Mouse (Mus musculus): ENCODE measurements around the gene Zscan12. TPM values are rescaled to one million over a fixed set of nuclear protein-coding genes. Genes with fewer than 3 reads are reported as not detected.

The Zscan12 gene
- polyA plus RNA-seq, 1 experiment from 2014 or later = 8.1 TPM

- Histone ChIP-seq H3K27me3 (ENCODE audit: control insufficient read depth, insufficient read depth, low read length) (no peaks in the 10 kb centered on the region; the same call in 1 of the 2 replicates), H3K36me3 (ENCODE audit: control insufficient read depth, insufficient read depth, low read length) (no peaks in the 10 kb centered on the region), H3K27ac (replicated peaks in 1 of 2; ENCODE audit: control insufficient read depth in 1 of 2, insufficient read depth in 1 of 2, low read depth in 2 of 2, low read length in 2 of 2) (no peak overlapping the region), H3K4me3 (ENCODE audit: control insufficient read depth in 1 of 2, insufficient read depth in 1 of 2, low read depth in 1 of 2, low read length in 2 of 2) (peak overlapping the region in 1 of 2 experiments; percentile 47; a peak in 2 of 4 replicates), H3K9ac (ENCODE audit: low read length) (no peak overlapping the region), H3K4me2 (ENCODE audit: low read length) (peak overlapping the region; percentile 75), H3K4me1 (ENCODE audit: control insufficient read depth in 2 of 2, insufficient read depth in 2 of 2, low read length in 2 of 2) (peaks cover 0 to 2% of the 10 kb centered on the region in 2 experiments; a peak in 3 of 4 replicates), H3K9me3 (ENCODE audit: control insufficient read depth, low read length) (no peaks in the 10 kb centered on the region)
- 5% methylated on average over 4 of the region's 4 CpGs for whole genome bisulfite sequencing
- ATAC-seq (ENCODE audit: insufficient number of reproducible peaks, insufficient read depth, low FRiP score, low read depth) = no peak
Measured at GRCm38 (mm10) chr13:21326191-21326590, 36.4 kb upstream of the Zscan12 start.

GRCm38 (mm10) chr13:21326657-21327211 lies 35.9 kb upstream of the Zscan12 start:
- WGBS = under 1% methylated on average over 24 of the region's 24 CpGs
- H3K4me3 ChIP-seq (ENCODE audit: control insufficient read depth in 1 of 2, insufficient read depth in 1 of 2, low read depth in 1 of 2, low read length in 2 of 2) = peak overlapping the region; percentile 47 to 83
- H3K27ac ChIP-seq (replicated peaks in 1 of 2; ENCODE audit: control insufficient read depth in 1 of 2, insufficient read depth in 1 of 2, low read depth in 2 of 2, low read length in 2 of 2) = peak overlapping the region in 1 of 2 experiments; percentile 61; a peak in 1 of 4 replicates
- no peaks in the 10 kb centered on the region for H3K36me3 ChIP-seq (ENCODE audit: control insufficient read depth, insufficient read depth, low read length)
- H3K4me1 ChIP-seq (ENCODE audit: control insufficient read depth in 2 of 2, insufficient read depth in 2 of 2, low read length in 2 of 2) = peaks cover 0 to 2% of the 10 kb centered on the region in 2 experiments; a peak in 3 of 4 replicates
- H3K9me3 ChIP-seq (ENCODE audit: control insufficient read depth, low read length) = no peaks in the 10 kb centered on the region
- peak overlapping the region; percentile 56 for H3K9ac ChIP-seq (ENCODE audit: low read length)
- H3K27me3 ChIP-seq (ENCODE audit: control insufficient read depth, insufficient read depth, low read length) = no peaks in the 10 kb centered on the region
- peak overlapping the region; percentile 75 for H3K4me2 ChIP-seq (ENCODE audit: low read length)
- 0 out of 2 replicates have a peak, but pooled peaks have one; percentile 31 for ATAC-seq (ENCODE audit: insufficient number of reproducible peaks, insufficient read depth, low FRiP score, low read depth)

GRCm38 (mm10) chr13:21327424-21327823 lies 35.2 kb upstream of the Zscan12 start:
- ATAC-seq (ENCODE audit: insufficient number of reproducible peaks, insufficient read depth, low FRiP score, low read depth) = no peak
- 0% methylated on average over 9 of the region's 9 CpGs for WGBS
- Histone ChIP-seq H3K4me3 (ENCODE audit: control insufficient read depth in 1 of 2, insufficient read depth in 1 of 2, low read depth in 1 of 2, low read length in 2 of 2) (peak overlapping the region; percentile 47 to 83), H3K36me3 (ENCODE audit: control insufficient read depth, insufficient read depth, low read length) (no peaks in the 10 kb centered on the region), H3K4me1 (ENCODE audit: control insufficient read depth in 2 of 2, insufficient read depth in 2 of 2, low read length in 2 of 2) (peaks cover 0 to 2% of the 10 kb centered on the region in 2 experiments; a peak in 3 of 4 replicates), H3K9ac (ENCODE audit: low read length) (peak overlapping the region; percentile 56), H3K27ac (replicated peaks in 1 of 2; ENCODE audit: control insufficient read depth in 1 of 2, insufficient read depth in 1 of 2, low read depth in 2 of 2, low read length in 2 of 2) (no peak overlapping the region), H3K4me2 (ENCODE audit: low read length) (peak overlapping the region; percentile 75), H3K27me3 (ENCODE audit: control insufficient read depth, insufficient read depth, low read length) (no peaks in the 10 kb centered on the region), H3K9me3 (ENCODE audit: control insufficient read depth, low read length) (no peaks in the 10 kb centered on the region)

- Histone ChIP-seq H3K4me3 (ENCODE audit: control insufficient read depth in 1 of 2, insufficient read depth in 1 of 2, low read depth in 1 of 2, low read length in 2 of 2) (no peak within 1 kb of the TSS), H3K4me2 (ENCODE audit: low read length) (no peak within 1 kb of the TSS), H3K9me3 (ENCODE audit: control insufficient read depth, low read length) (no peaks in the 10 kb centered on the region), H3K9ac (ENCODE audit: low read length) (no peak within 1 kb of the TSS), H3K27ac (replicated peaks in 1 of 2; ENCODE audit: control insufficient read depth in 1 of 2, insufficient read depth in 1 of 2, low read depth in 2 of 2, low read length in 2 of 2) (no peak within 1 kb of the TSS), H3K27me3 (ENCODE audit: control insufficient read depth, insufficient read depth, low read length) (no peaks in the 10 kb centered on the region), H3K4me1 (ENCODE audit: control insufficient read depth in 2 of 2, insufficient read depth in 2 of 2, low read length in 2 of 2) (no peaks in the 10 kb centered on the region), H3K36me3 (ENCODE audit: control insufficient read depth, insufficient read depth, low read length) (no peaks in the 10 kb centered on the region)
- WGBS = 84% methylated on average over 1 of the region's 1 CpGs
- ATAC-seq (ENCODE audit: insufficient number of reproducible peaks, insufficient read depth, low FRiP score, low read depth) = no peak
Measured at GRCm38 (mm10) chr13:21346610-21347009, 16.0 kb upstream of the Zscan12 start, which contains the start of gene Olfr1367. Gene Olfr1367, plus strand, starts transcription at chr13:21346910.

GRCm38 (mm10) chr13:21350593-21350992 lies 12.0 kb upstream of the Zscan12 start:
- H3K9me3 ChIP-seq (ENCODE audit: control insufficient read depth, low read length) = no peaks in the 10 kb centered on the region
- ATAC-seq (ENCODE audit: insufficient number of reproducible peaks, insufficient read depth, low FRiP score, low read depth) = no peak
- no peaks in the 10 kb centered on the region for H3K36me3 ChIP-seq (ENCODE audit: control insufficient read depth, insufficient read depth, low read length)
- H3K27ac ChIP-seq (replicated peaks in 1 of 2; ENCODE audit: control insufficient read depth in 1 of 2, insufficient read depth in 1 of 2, low read depth in 2 of 2, low read length in 2 of 2) = no peak overlapping the region
- H3K4me3 ChIP-seq (ENCODE audit: control insufficient read depth in 1 of 2, insufficient read depth in 1 of 2, low read depth in 1 of 2, low read length in 2 of 2) = no peak overlapping the region
- no peak overlapping the region for H3K9ac ChIP-seq (ENCODE audit: low read length)
- H3K4me2 ChIP-seq (ENCODE audit: low read length) = no peak overlapping the region
- no peaks in the 10 kb centered on the region for H3K4me1 ChIP-seq (ENCODE audit: control insufficient read depth in 2 of 2, insufficient read depth in 2 of 2, low read length in 2 of 2)
- no peaks in the 10 kb centered on the region for H3K27me3 ChIP-seq (ENCODE audit: control insufficient read depth, insufficient read depth, low read length)

GRCm38 (mm10) chr13:21363719-21364118 lies 1.1 kb downstream of the Zscan12 start:
- H3K4me3 ChIP-seq (ENCODE audit: control insufficient read depth in 1 of 2, insufficient read depth in 1 of 2, low read depth in 1 of 2, low read length in 2 of 2) = peak overlapping the region; percentile 17 to 75
- H3K4me1 ChIP-seq (ENCODE audit: control insufficient read depth in 2 of 2, insufficient read depth in 2 of 2, low read length in 2 of 2) = peaks cover 3 to 18% of the 10 kb centered on the region in 2 experiments
- peaks cover 22% of the 10 kb centered on the region for H3K36me3 ChIP-seq (ENCODE audit: control insufficient read depth, insufficient read depth, low read length)
- no peaks in the 10 kb centered on the region for H3K9me3 ChIP-seq (ENCODE audit: control insufficient read depth, low read length)
- H3K27ac ChIP-seq (replicated peaks in 1 of 2; ENCODE audit: control insufficient read depth in 1 of 2, insufficient read depth in 1 of 2, low read depth in 2 of 2, low read length in 2 of 2) = no peak overlapping the region
- 58% methylated on average over 12 of the region's 12 CpGs for whole genome bisulfite sequencing
- H3K27me3 ChIP-seq (ENCODE audit: control insufficient read depth, insufficient read depth, low read length) = no peaks in the 10 kb centered on the region
- ATAC-seq (ENCODE audit: insufficient number of reproducible peaks, insufficient read depth, low FRiP score, low read depth) = no peak
- peak overlapping the region; percentile 75 for H3K4me2 ChIP-seq (ENCODE audit: low read length)
- peak overlapping the region; percentile 88 for H3K9ac ChIP-seq (ENCODE audit: low read length)

GRCm38 (mm10) chr13:21366635-21367034 lies 4.0 kb downstream of the Zscan12 start:
- Histone ChIP-seq H3K9me3 (ENCODE audit: control insufficient read depth, low read length) (no peaks in the 10 kb centered on the region), H3K27me3 (ENCODE audit: control insufficient read depth, insufficient read depth, low read length) (no peaks in the 10 kb centered on the region), H3K4me3 (ENCODE audit: control insufficient read depth in 1 of 2, insufficient read depth in 1 of 2, low read depth in 1 of 2, low read length in 2 of 2) (no peak overlapping the region), H3K36me3 (ENCODE audit: control insufficient read depth, insufficient read depth, low read length) (peaks cover 48% of the 10 kb centered on the region), H3K4me2 (ENCODE audit: low read length) (no peak overlapping the region), H3K27ac (replicated peaks in 1 of 2; ENCODE audit: control insufficient read depth in 1 of 2, insufficient read depth in 1 of 2, low read depth in 2 of 2, low read length in 2 of 2) (no peak overlapping the region), H3K9ac (ENCODE audit: low read length) (no peak overlapping the region), H3K4me1 (ENCODE audit: control insufficient read depth in 2 of 2, insufficient read depth in 2 of 2, low read length in 2 of 2) (peaks cover 3 to 18% of the 10 kb centered on the region in 2 experiments)
- ATAC-seq (ENCODE audit: insufficient number of reproducible peaks, insufficient read depth, low FRiP score, low read depth) = no peak
- 46% methylated on average over 6 of the region's 6 CpGs for WGBS

GRCm38 (mm10) chr13:21372700-21373099 lies 10.1 kb downstream of the Zscan12 start:
- H3K9ac ChIP-seq (ENCODE audit: low read length) = no peak overlapping the region
- peaks cover 0 to 2% of the 10 kb centered on the region in 2 experiments; a peak in 1 of 4 replicates for H3K4me1 ChIP-seq (ENCODE audit: control insufficient read depth in 2 of 2, insufficient read depth in 2 of 2, low read length in 2 of 2)
- H3K4me3 ChIP-seq (ENCODE audit: control insufficient read depth in 1 of 2, insufficient read depth in 1 of 2, low read depth in 1 of 2, low read length in 2 of 2) = no peak overlapping the region
- H3K4me2 ChIP-seq (ENCODE audit: low read length) = no peak overlapping the region
- H3K36me3 ChIP-seq (ENCODE audit: control insufficient read depth, insufficient read depth, low read length) = peaks cover 35% of the 10 kb centered on the region
- no peak overlapping the region for H3K27ac ChIP-seq (replicated peaks in 1 of 2; ENCODE audit: control insufficient read depth in 1 of 2, insufficient read depth in 1 of 2, low read depth in 2 of 2, low read length in 2 of 2)
- H3K27me3 ChIP-seq (ENCODE audit: control insufficient read depth, insufficient read depth, low read length) = no peaks in the 10 kb centered on the region
- 83% methylated on average over 2 of the region's 2 CpGs for whole genome bisulfite sequencing
- ATAC-seq (ENCODE audit: insufficient number of reproducible peaks, insufficient read depth, low FRiP score, low read depth) = no peak
- H3K9me3 ChIP-seq (ENCODE audit: control insufficient read depth, low read length) = no peaks in the 10 kb centered on the region

All from heart, embryonic 14.5 days (tissue).